Mouse (Mus musculus) heart, adult 2 months (tissue): ENCODE results near the gene Rrp7a.

Experiments used
- CTCF ChIP-seq: fragments of 200-600 bp; IDR thresholded peaks from 2 replicates; pipeline ENCODE4 v1.8.1; 2022; ENCODE audit warnings: antibody characterized with exemption, mild to moderate bottlenecking, moderate library complexity
- EP300 ChIP-seq: fragments of 200-500 bp; IDR thresholded peaks from 2 replicates; pipeline ENCODE4 v1.6.1; 2011; ENCODE audit warnings: low read depth, low read length, control low read depth; ENCODE audit not compliant: insufficient read depth
- POLR2A ChIP-seq: fragments of 200-500 bp; IDR thresholded peaks from 2 replicates; pipeline ENCODE4 v1.6.1; 2011; ENCODE audit warnings: mild to moderate bottlenecking, low read depth, low read length, control low read depth; ENCODE audit not compliant: insufficient read depth

DNA sequence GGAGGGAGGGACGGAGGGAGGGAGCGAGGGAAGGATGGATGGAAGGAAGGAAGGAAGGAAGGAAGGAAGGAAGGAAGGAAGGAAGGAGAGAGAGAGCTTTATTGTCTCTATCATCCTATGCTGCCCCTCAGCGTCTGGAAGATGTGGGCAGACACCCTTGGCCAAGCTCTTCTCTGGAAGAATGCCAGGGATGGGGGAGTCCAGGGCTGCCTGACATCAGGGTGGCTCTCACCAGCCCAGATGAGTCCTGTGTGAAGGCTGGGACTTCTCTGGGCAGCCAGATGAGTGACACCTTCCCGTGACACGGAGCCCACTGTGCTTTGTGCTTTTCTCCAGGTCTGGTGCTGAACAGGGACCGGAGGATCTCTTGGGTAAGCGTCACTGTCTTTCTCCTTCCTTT, 10.7 kb downstream of the Rrp7a start:
- TF ChIP-seq POLR2A (no peak), CTCF (no peak), EP300 (no peak)
